Mouse (Mus musculus): ENCODE measurements around the gene Cfap299. TPM values are rescaled to one million over a fixed set of nuclear protein-coding genes. Genes with fewer than 3 reads are reported as not detected.

Gene Cfap299
- total RNA-seq, 2 experiments from 2014 or later, result 0.64 TPM; not detected in 1

- TF ChIP-seq CTCF (conservative IDR thresholded peaks at IDR 0.05), result no peak
- DNase-seq (ENCODE audit: low spot score in 2 of 2), result no peak
- Histone ChIP-seq H3K27ac (no peak overlapping the region), H3K4me3 (no peak overlapping the region)
Measured at GRCm38 (mm10) chr5:98416385-98417145, 87.5 kb downstream of the Cfap299 start.

GRCm38 (mm10) chr5:98424965-98425364 lies 95.9 kb downstream of the Cfap299 start:
- no peak for TF ChIP-seq CTCF (conservative IDR thresholded peaks at IDR 0.05)
- no peak overlapping the region for H3K4me3 ChIP-seq
- no peak overlapping the region for H3K27ac ChIP-seq
- DNase-seq (ENCODE audit: low spot score in 2 of 2), result no peak

- Histone ChIP-seq H3K27ac (no peak overlapping the region), H3K4me3 (no peak overlapping the region)
- no peak for DNase-seq (ENCODE audit: low spot score in 2 of 2)
- TF ChIP-seq CTCF (conservative IDR thresholded peaks at IDR 0.05), result no peak
Measured at GRCm38 (mm10) chr5:98426112-98426511, 97.0 kb downstream of the Cfap299 start.

GRCm38 (mm10) chr5:98430060-98430459 lies 101.0 kb downstream of the Cfap299 start:
- no peak for TF ChIP-seq CTCF (conservative IDR thresholded peaks at IDR 0.05)
- DNase-seq (ENCODE audit: low spot score in 2 of 2), result no peak
- H3K27ac ChIP-seq, result no peak overlapping the region
- no peak overlapping the region for H3K4me3 ChIP-seq

- Histone ChIP-seq H3K27ac (no peak overlapping the region), H3K4me3 (no peak overlapping the region)
- DNase-seq (ENCODE audit: low spot score in 2 of 2), result no peak
- no peak for TF ChIP-seq CTCF (conservative IDR thresholded peaks at IDR 0.05)
Measured at GRCm38 (mm10) chr5:98438686-98439085, 109.6 kb downstream of the Cfap299 start.

- Histone ChIP-seq H3K4me3 (no peak overlapping the region), H3K27ac (no peak overlapping the region)
- no peak for TF ChIP-seq CTCF (conservative IDR thresholded peaks at IDR 0.05)
- no peak for DNase-seq (ENCODE audit: low spot score in 2 of 2)
Measured at GRCm38 (mm10) chr5:98446771-98447462, 117.8 kb downstream of the Cfap299 start.

- Histone ChIP-seq H3K4me3 (no peak overlapping the region), H3K27ac (no peak overlapping the region)
- DNase-seq (ENCODE audit: low spot score in 2 of 2), result no peak
- no peak for TF ChIP-seq CTCF (conservative IDR thresholded peaks at IDR 0.05)
Measured at GRCm38 (mm10) chr5:98449873-98450272, 120.8 kb downstream of the Cfap299 start.

DNA sequence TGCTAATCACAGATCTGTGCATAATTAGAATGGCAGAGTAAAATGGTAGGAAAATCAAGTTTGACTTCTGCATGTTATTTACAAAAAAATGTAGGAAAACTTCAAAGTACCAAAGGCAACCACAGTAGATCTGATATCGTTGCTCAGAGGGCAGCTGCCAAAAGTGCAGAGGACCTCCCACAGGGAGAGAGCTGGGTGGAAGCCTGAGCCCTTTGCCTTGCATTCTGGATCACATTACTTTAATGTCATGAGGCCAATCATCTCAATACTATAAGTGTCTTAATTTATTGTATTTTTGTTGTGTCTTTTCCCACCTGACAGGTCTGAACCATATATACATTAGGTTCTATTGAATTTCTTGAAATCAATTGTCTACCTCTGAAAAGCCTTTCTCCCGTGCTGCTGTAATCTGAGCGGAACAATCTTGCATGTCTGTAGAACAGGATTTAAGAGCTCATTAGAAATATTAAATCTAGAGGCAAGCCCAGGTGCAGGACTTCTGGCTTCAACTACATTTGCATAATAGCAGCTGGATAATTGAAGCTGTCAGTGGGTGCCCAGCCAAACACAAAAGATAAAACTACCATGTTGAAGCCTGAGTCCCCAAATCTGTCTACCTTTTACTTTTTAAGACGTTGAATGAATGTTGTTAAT lies 137.9 kb downstream of the Cfap299 start:
- Histone ChIP-seq H3K27ac (no peak overlapping the region), H3K4me3 (no peak overlapping the region)
- DNase-seq (ENCODE audit: low spot score in 2 of 2), result no peak
- TF ChIP-seq CTCF (conservative IDR thresholded peaks at IDR 0.05), result no peak

GRCm38 (mm10) chr5:98470052-98470451 lies 140.9 kb downstream of the Cfap299 start:
- no peak for TF ChIP-seq CTCF (conservative IDR thresholded peaks at IDR 0.05)
- DNase-seq (ENCODE audit: low spot score in 2 of 2), result no peak
- H3K27ac ChIP-seq, result no peak overlapping the region
- no peak overlapping the region for H3K4me3 ChIP-seq

DNA sequence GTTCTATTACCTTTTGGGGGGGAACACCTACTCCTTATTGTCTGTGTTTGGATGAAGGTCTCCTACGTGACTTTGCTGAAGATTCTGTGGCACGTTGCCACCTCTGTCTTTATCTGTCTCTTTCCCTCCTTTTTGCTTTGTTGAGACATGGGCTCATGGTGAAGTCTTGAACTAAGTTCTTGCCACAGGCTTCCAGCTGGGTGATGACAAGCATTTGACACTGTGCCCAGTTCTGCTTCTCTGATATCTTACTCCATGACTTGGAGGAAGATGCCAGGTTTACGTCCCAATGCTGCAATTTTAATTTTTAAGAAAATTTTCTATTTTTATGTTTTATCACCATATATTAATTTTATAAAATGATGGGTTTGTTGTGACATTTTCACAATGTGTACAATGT lies 147.4 kb downstream of the Cfap299 start:
- no peak overlapping the region for H3K4me3 ChIP-seq
- TF ChIP-seq CTCF (conservative IDR thresholded peaks at IDR 0.05), result no peak
- no peak for DNase-seq (ENCODE audit: low spot score in 2 of 2)
- no peak overlapping the region for H3K27ac ChIP-seq

- no peak for TF ChIP-seq CTCF (conservative IDR thresholded peaks at IDR 0.05)
- H3K4me3 ChIP-seq, result no peak overlapping the region
- no peak overlapping the region for H3K27ac ChIP-seq
- DNase-seq (ENCODE audit: low spot score in 2 of 2), result no peak
Measured at GRCm38 (mm10) chr5:98477261-98477660, 148.2 kb downstream of the Cfap299 start.

GRCm38 (mm10) chr5:98483507-98483906 lies 154.4 kb downstream of the Cfap299 start:
- no peak for DNase-seq (ENCODE audit: low spot score in 2 of 2)
- H3K27ac ChIP-seq, result no peak overlapping the region
- no peak overlapping the region for H3K4me3 ChIP-seq
- no peak for TF ChIP-seq CTCF (conservative IDR thresholded peaks at IDR 0.05)

GRCm38 (mm10) chr5:98485189-98485588 lies 156.1 kb downstream of the Cfap299 start:
- Histone ChIP-seq H3K4me3 (no peak overlapping the region), H3K27ac (no peak overlapping the region)
- TF ChIP-seq CTCF (conservative IDR thresholded peaks at IDR 0.05), result no peak
- no peak for DNase-seq (ENCODE audit: low spot score in 2 of 2)

Data from layer of hippocampus, adult 2 months (tissue).